Mouse (Mus musculus): ENCODE results near the gene Crybb3.

- no peak for TF ChIP-seq CTCF (IDR thresholded peaks at IDR 0.05)
- no peak for TF ChIP-seq EP300 (IDR thresholded peaks at IDR 0.05)
Observed at GRCm38 (mm10) chr5:113101457-113101856, 20.1 kb upstream of the Crybb3 start.
